Mouse (Mus musculus) lung, postnatal 0 days (tissue): ENCODE results near the gene Clasrp.
"Not testable (repeated sequence)": the region's sequence is repeated elsewhere in the genome, so short reads cannot be mapped to it uniquely, and the experiment has no call there.

Experiments
- CTCF ChIP-seq: IDR thresholded peaks from 2 replicates; pipeline ENCODE4 v1.5.1; 2016; ENCODE audit warnings: antibody characterized with exemption, mild to moderate bottlenecking
- EP300 ChIP-seq: IDR thresholded peaks from 2 replicates; pipeline ENCODE4 v1.6.1; 2016; ENCODE audit warnings: antibody characterized with exemption, mild to moderate bottlenecking, control low read depth

- not testable (repeated sequence) for TF ChIP-seq CTCF, EP300
Measured at GRCm38 (mm10) chr7:19604606-19605214, 424 bp upstream of the Clasrp start.
